Mouse (Mus musculus): ENCODE measurements at regions not wholly inside any gene's neighbourhood (a gene's known extent, or its start where the extent isn't known, plus 50 kb on each side); places are given as distances from the start of the nearest gene placed in this dataset.

- ATAC-seq, result no peak
These were observed 116.2 kb upstream of the Twist2 start for GRCm38 (mm10) chr1:91685031-91685430.

GRCm38 (mm10) chr1:91685789-91686188 lies 115.5 kb upstream of the Twist2 start:
- ATAC-seq, result no peak

GRCm38 (mm10) chr1:91691601-91692000 lies 109.7 kb upstream of the Twist2 start:
- no peak for ATAC-seq

- ATAC-seq, result no peak
These were observed 108.4 kb upstream of the Twist2 start for GRCm38 (mm10) chr1:91692709-91693460.

- no peak for ATAC-seq
These were observed 104.2 kb upstream of the Twist2 start for GRCm38 (mm10) chr1:91697053-91697452.

GRCm38 (mm10) chr1:91701475-91701874 lies 99.8 kb upstream of the Twist2 start:
- ATAC-seq, result no peak

- ATAC-seq, result no peak
These were observed 99.2 kb upstream of the Twist2 start for GRCm38 (mm10) chr1:91702021-91702420.

- no peak for ATAC-seq
These were observed 98.5 kb upstream of the Twist2 start for GRCm38 (mm10) chr1:91702737-91703136.

GRCm38 (mm10) chr1:91705451-91705850 lies 95.8 kb upstream of the Twist2 start:
- ATAC-seq, result no peak

- ATAC-seq, result no peak
These were observed 92.6 kb upstream of the Twist2 start for GRCm38 (mm10) chr1:91708550-91709243.

- ATAC-seq, result no peak
These were observed 92.0 kb upstream of the Twist2 start for GRCm38 (mm10) chr1:91709244-91709600.

GRCm38 (mm10) chr1:91713131-91713530 lies 88.1 kb upstream of the Twist2 start:
- ATAC-seq, result no peak

- no peak for ATAC-seq
These were observed 87.0 kb upstream of the Twist2 start for GRCm38 (mm10) chr1:91714266-91714665.

- ATAC-seq, result no peak
These were observed 85.9 kb upstream of the Twist2 start for GRCm38 (mm10) chr1:91715341-91715740.

GRCm38 (mm10) chr1:91715791-91716190 lies 85.5 kb upstream of the Twist2 start:
- no peak for ATAC-seq

- no peak for ATAC-seq
These were observed 84.4 kb upstream of the Twist2 start for GRCm38 (mm10) chr1:91716836-91717235.

GRCm38 (mm10) chr1:91717961-91718360 lies 83.3 kb upstream of the Twist2 start:
- ATAC-seq, result no peak

GRCm38 (mm10) chr1:91729246-91729645 lies 72.0 kb upstream of the Twist2 start:
- ATAC-seq, result no peak

- ATAC-seq, result no peak
These were observed 71.0 kb upstream of the Twist2 start for GRCm38 (mm10) chr1:91730281-91730680.

- ATAC-seq, result no peak
These were observed 69.6 kb upstream of the Twist2 start for GRCm38 (mm10) chr1:91731703-91732102.

GRCm38 (mm10) chr1:91732461-91732861 lies 68.8 kb upstream of the Twist2 start:
- ATAC-seq, result no peak

- no peak for ATAC-seq
These were observed 66.5 kb upstream of the Twist2 start for GRCm38 (mm10) chr1:91734731-91735130.

- ATAC-seq, result no peak
These were observed 65.8 kb upstream of the Twist2 start for GRCm38 (mm10) chr1:91735436-91735835.

GRCm38 (mm10) chr1:91740661-91741060 lies 60.6 kb upstream of the Twist2 start:
- no peak for ATAC-seq

Data from CD4-positive, CD25-positive, alpha-beta regulatory T cell, adult 4 months (primary cell).